Mouse (Mus musculus) neural tube, embryonic 10.5 days (tissue): ENCODE data around the gene Foxn2.
"Not testable (repeated sequence)": the region's sequence is repeated elsewhere in the genome, so short reads cannot be mapped to it uniquely, and the experiment has no call there.

Experiments
- DNase-seq: peaks from one replicate; pipeline ENCODE4 v3.0.0-alpha.2; 2017; ENCODE audit warnings: low spot score; ENCODE audit errors: extremely low spot score

Gene Foxn2

GRCm38 (mm10) chr17:88440285-88441000 is at the start of gene Foxn2:
Foxn2 (plus strand) TSS chr17:88440711.
- peak; percentile 97 for DNase-seq

GRCm38 (mm10) chr17:88397501-88397900 is 43.0 kb upstream of the Foxn2 start:
- no peak for DNase-seq

GRCm38 (mm10) chr17:88398090-88398489 is 42.4 kb upstream of the Foxn2 start:
- DNase-seq, result no peak

GRCm38 (mm10) chr17:88398854-88399253 is 41.7 kb upstream of the Foxn2 start:
- DNase-seq, result no peak

GRCm38 (mm10) chr17:88400122-88400521 is 40.4 kb upstream of the Foxn2 start:
- no peak for DNase-seq

- DNase-seq, result no peak
Observed at GRCm38 (mm10) chr17:88400702-88401475, 39.6 kb upstream of the Foxn2 start.

- DNase-seq, result no peak
Observed at GRCm38 (mm10) chr17:88403269-88403668, 37.2 kb upstream of the Foxn2 start.

GRCm38 (mm10) chr17:88404471-88404870 is 36.0 kb upstream of the Foxn2 start:
- no peak for DNase-seq

GRCm38 (mm10) chr17:88405076-88405475 is 35.4 kb upstream of the Foxn2 start:
- peak; percentile 15 for DNase-seq

GRCm38 (mm10) chr17:88409706-88410105 is 30.8 kb upstream of the Foxn2 start:
- DNase-seq, result no peak

- no peak for DNase-seq
Observed at GRCm38 (mm10) chr17:88413155-88413836, 27.2 kb upstream of the Foxn2 start.

GRCm38 (mm10) chr17:88420426-88420825 is 20.1 kb upstream of the Foxn2 start:
- no peak for DNase-seq

- DNase-seq, result no peak
Observed at GRCm38 (mm10) chr17:88421246-88421645, 19.3 kb upstream of the Foxn2 start.

GRCm38 (mm10) chr17:88430719-88431118 is 9.8 kb upstream of the Foxn2 start:
- no peak for DNase-seq

GRCm38 (mm10) chr17:88431486-88431885 is 9.0 kb upstream of the Foxn2 start:
- DNase-seq, result no peak

GRCm38 (mm10) chr17:88431987-88432386 is 8.5 kb upstream of the Foxn2 start:
- no peak for DNase-seq

GRCm38 (mm10) chr17:88435322-88435721 is 5.2 kb upstream of the Foxn2 start:
- DNase-seq, result no peak

GRCm38 (mm10) chr17:88436284-88436683 is 4.2 kb upstream of the Foxn2 start:
- DNase-seq, result no peak

GRCm38 (mm10) chr17:88436749-88437148 is 3.8 kb upstream of the Foxn2 start:
- DNase-seq, result not testable (repeated sequence)

GRCm38 (mm10) chr17:88437391-88437790 is 3.1 kb upstream of the Foxn2 start:
- DNase-seq, result no peak

- no peak for DNase-seq
Observed at GRCm38 (mm10) chr17:88439536-88440050, 918 bp upstream of the Foxn2 start.

- DNase-seq, result peak; percentile 82
Observed at GRCm38 (mm10) chr17:88441001-88441431, 505 bp downstream of the Foxn2 start.
